Mouse (Mus musculus) adrenal gland, postnatal 36 days (tissue): ENCODE measurements around the gene Cops7a. TPM values are rescaled to one million over a fixed set of nuclear protein-coding genes. Genes with fewer than 3 reads are reported as not detected.

ENCODE experiments used
- DNase-seq, 2 experiments: peaks; one replicate each; pipeline ENCODE4 v3.0.0; 2021; ENCODE audit warnings: mixed read lengths in 1 of 2
- total RNA-seq, 2 experiments: library from RNA; stranded (reverse); gene quantifications; 2 replicates each; pipeline ENCODE4 v1.2.3; 2021

Cops7a gene
- total RNA-seq, 2 experiments from 2014 or later: 121 to 176 TPM

DNA sequence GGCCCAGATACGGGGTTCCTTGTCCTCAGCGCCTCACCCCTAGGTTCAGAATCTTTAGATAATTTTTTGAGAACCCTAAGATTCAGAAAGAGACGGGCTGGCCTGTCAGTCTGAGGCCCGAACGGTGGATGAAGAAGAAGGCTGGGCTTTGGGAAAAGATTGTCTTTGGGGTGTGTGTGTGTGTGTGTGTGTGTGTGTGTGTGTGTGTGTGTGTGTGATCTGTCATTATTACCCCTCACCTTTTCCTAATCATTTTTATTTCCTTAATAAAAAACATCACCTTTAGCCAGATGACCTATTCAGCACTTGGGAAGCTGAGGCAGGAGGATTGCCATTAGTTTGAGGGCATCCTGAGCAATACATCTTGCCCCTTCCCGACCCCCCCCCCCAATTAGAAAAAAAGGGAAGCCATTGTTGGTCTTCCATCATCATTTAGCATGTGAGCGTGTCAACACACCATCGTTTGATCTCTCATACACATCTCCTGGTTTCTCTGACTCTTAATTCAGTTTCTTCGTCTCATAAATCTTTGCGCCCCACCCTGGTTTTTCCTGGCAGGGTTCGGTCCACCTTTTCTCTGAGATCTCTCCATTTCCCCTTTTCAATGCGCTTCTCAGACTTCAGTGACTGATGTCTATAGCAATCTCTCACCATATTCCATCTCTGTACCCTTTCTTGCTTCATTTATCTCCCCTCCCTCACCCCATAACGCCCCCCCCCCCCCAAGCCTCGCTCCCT, 46.3 kb downstream of the Cops7a start:
- DNase-seq: no peak

DNA sequence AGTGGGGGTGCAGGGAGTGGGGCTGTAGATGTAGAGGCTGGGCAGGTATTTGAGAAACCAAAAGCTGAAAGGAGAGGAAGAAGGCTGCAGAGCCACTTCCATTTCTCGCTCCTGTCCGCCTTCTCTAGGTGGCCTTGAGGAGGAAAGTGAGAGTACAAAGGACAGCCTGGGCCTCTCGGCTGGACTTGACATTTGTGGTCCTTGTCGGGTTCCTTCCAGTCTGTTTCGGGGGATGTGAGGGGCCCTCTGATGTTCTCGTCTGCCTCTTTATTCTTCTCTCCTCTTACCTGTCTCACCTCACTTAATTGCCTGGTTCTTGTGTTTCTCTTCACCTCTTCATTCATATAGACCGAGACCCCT, 47.0 kb downstream of the Cops7a start:
- no peak for DNase-seq

DNA sequence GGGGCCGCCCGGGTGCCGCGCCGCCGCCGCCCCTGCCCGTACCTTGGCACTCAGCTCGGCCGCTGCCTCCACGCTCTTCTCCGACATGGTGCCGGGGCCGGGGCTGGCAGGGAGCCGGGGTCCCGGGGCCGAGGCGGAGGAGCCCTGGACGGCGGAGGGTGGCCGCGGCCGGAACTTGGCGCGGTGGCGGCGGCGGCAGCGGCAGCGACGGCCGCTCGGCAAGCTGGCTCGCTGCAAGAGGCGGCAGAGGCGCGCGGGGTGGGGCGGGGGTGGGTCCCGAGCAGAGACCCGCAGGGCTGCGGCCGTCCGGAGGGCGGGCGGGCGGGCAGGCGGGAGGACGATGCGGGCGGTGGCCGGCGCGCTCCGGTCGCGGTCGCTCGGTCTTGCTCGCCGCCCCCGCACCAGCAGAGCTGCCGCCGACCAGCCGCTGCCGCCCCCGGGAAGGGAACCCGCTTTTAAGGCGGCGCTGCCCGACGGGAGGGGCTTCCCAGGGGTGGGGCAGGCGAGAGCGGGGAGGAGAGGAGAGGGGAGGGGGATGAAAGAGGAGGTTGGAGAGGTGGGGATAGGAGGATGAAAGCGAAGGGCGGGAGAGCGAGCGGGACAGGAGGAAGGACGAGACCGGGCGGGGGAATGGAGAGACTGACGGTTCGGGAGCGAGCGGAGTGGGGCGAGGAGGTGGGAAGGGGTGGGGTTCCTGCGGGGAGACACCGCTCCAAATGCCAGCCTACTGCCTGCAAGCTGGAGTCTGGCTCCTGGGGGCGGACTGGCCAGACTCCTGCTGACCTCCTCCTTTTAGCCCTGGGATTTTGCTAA, 47.6 kb downstream of the Cops7a start:
- peak; percentile 97 for DNase-seq

DNA sequence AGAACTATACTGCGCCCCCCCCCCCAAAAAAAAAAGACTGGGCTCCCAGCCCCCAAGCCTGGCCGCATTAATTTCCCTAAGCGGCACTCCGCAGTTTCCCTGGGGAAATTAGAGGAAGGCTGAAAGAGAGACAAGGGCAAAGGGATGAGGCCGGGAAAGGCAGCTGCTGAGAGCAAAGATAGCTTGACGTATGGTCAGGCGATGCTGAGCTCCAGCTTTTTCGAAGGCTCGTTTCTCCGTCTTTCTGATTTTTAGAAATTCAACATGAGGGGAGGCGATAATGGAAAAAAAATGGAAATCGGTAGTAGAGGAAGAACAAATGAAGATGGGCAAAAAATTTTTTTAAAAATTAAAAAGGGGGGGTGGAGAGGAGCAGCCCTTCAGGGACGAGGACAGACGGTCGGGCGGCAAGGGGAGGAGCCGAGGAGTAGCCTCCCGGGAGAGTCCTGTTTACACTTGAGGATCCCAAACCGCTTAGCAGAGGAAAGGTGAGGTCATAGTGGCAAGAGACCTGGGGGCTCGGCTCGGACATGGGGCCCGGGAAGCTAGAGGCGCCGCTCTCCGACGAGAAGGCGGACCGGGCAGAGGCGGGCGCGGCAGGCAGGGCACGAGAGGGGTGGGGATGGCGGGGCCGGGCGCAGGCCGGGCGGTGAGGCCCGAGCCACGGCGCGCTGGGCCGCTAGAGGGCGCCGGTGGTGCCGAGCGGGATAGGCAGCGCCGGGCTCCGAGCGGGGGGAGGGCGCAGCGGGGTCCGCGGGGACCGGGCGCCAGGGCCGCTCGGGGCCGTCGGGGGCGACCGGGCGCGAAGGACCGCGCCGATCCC, 48.4 kb downstream of the Cops7a start:
- peak; percentile 94 to 98 for DNase-seq

DNA sequence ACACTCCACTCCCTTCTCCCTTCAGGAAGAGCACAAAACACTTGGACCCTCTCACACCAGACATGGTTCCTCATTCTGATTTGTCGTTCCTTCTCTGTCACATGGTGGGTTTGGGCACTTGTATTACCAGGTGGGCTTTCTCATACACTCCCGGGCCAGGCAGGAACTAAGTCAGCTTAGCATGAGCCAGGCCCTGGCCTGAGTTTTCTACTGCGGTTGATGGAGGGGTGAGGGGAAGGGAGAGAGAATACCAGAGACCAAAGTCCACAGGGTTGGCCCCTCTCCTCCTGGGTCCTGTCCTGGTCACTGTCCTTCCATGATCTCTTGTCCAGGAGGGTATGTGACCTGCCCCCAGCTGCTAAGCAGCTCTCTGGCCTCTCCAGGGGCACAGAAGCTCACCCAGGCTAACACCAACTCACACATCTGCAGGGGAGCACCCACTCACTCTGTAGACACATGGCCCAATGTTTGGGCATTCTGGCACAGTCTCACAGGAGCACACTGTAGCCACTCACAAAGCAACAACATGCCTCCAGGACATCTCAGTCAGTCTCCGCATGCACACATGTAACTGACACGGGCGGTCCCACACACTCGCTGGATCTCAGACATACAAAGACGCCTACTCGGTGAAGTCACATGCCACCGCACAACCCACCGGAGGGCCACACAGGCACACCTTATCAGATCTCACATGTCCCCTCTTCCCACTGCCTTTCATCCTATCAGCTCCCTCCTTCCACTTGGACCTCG, 49.2 kb downstream of the Cops7a start:
- DNase-seq: no peak

DNA sequence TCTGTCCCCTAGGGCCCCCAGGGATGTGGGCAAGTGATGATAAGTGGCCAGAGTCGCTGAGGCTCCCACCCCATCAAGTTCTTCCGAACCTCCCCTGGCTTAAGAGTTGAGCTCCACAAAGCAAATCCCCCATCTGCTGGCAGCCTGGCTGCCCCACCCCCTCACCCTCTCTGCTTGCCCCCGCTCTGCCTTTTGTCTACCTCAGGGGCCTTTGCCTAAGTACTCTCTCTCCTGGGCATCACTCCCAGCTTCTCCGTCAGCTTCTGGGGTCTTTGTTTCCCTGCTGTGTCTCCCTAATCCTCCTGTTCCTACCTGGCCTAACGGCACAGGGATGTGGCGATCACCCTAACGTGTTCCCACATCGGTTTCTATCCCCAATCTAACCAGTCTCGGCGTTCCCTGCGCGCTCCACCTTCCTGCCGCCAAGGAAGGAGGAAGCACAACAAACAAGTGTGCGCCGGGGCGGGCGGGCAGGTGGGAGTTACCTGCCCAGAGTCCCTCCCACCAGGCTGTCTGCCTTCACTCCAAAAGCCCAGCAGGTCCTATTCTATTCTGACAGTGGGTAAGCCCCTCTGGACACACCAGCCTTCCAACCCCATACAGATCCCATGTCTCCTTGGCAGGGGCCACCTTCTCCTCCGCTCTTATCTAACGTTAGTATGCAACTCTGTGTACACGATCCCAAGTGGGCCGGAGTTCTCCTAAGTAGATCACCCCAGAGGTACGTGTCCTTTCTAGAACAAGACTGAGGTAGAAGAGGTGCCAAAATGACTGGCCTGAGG, 50.0 kb downstream of the Cops7a start:
- peak in 1 of 2 experiments; percentile 49 for DNase-seq

DNA sequence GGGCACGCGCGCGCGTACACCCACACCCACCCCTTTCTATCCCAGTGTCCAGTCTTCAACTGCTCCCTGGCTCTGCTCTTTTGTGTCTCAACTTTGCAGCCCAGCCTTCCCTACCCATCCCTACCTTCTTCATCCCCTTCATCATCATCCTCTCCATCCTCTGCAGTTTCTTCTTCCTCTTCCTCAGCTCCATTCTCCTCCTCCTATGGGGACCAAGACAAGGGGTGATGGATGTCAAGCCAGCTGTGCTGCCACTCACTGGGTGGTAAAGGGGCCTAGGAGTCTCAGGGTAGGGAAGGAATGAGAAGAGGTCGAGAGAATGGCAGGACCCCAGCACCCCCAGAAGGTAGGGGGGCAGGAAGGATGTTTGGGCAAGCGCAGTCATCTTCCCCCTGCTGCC, 50.8 kb downstream of the Cops7a start:
- no peak for DNase-seq

DNA sequence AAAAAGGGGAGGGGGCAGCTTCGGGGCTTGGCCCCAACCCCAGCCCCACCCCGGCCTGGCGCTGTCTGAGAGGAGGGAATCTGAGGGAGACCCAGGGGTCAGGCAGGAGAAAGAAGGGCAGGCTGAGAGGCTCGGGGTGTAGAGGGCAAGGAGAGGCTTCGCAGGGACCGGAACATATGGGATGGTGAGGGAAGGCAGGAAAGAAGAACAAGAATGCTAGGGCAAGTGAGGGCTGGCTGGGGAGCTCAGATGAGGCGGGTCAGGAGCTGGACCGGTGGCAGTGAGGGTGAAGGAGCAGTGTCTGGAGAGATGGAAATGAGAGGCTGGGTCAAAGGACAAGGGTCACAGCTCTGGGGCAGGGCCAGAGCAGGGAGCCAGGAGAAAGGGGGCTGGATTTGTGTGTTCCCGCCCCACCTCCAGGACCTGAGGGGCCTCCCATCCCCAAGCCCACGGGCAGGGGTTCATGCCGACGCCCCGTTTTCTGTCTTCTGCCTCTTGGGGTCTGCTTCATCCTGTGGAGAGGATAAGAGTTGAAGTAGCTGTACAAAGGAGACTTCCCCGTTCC, 51.5 kb downstream of the Cops7a start:
- DNase-seq: no peak

DNA sequence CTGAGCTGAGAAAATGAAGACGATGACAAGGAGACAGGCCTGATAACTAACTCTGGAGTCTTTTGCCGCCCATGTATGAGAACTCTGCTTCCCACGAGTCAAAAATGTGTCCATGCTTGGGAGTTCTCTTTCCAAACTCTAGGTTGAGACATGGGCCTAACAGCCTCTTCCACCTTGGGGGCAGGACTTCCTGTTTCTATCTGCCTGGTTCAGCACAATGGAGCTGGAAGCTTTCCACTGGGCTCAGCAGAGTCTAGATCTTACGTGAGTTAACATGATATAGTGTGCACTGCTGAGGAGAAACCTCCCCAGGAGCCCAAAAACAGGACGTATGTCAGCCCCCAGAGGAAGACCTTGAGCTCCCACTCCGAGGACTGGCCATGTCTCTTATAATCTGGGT, 52.1 kb downstream of the Cops7a start:
- DNase-seq: no peak

DNA sequence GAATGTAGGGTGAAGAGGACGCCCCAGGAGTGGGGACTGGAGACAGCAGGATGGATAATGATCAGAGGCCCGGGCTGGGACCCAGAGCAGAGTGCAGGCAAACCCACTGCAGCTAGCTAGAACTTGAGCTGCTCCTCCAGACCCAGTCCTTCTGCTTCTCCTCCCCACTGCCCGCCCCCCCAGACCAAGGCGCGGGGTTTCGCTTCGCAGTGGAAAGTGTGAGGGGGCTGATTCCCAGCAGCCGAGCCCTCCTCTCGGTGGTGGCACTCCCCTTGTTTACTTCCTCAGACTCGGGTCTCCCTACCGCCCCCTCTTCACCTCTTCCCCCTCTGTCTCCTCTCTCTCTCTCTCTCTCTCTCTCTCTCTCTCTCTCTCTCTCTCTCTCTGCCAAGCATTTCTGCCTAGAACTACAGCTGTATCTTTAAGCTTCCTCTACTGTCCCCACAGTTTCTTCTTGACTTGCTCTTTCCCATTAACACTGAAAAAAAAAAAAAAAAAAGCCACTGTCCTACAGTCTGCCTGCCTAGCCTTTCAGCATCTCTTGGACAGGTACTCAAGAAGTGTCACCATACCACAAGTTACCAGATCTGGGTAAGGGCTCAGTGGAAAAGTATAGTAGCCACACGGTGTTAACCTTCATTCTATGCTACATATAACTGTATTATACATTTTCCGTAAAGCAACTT, 53.7 kb downstream of the Cops7a start, which contains the start of gene Lag3:
Gene Lag3 (minus strand): TSS at position 173 of the 686 bp plus-strand sequence.
- DNase-seq: no peak

DNA sequence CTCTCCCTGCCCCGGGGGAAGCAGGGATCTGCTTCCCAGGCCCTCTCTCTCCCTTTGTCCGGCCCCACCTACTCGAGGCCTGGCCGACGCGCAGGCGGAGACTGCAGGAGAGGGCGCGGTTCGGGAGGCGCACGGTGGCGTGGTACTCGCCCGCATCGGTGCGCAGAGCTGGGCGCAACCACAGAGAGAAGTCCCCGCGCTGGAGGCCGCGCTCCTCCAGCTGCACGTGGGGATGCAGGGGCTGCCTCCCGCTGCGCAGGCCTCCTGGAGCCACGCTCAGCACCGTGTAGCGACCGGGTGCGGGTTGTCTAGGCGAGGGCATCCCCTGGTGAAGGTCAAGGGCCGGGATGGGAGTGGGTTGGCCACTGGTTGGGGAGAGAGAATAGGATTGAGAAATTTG, 55.3 kb downstream of the Cops7a start:
- DNase-seq: no peak

Other genes starting within 250 kb of the Cops7a start
- gene Ptpn6, start 226.8 kb downstream of the Cops7a start, total RNA-seq: 1 to 10 TPM; 5.5 to 9.6 TPM
- 100 to 1,000 TPM; 331 to 397 TPM for gene Grcc10, start 224.2 kb downstream of the Cops7a start, total RNA-seq
- under 1 TPM in 1 of 2 experiments, not detected in 1; 0.56 TPM for gene Gm45234, start 209.5 kb downstream of the Cops7a start, total RNA-seq
- 10 to 100 TPM; 77.4 to 78.1 TPM for gene Atn1, start 209.0 kb downstream of the Cops7a start, total RNA-seq
- 10 to 100 TPM; 12.4 to 32.6 TPM for gene Eno2, start 195.9 kb downstream of the Cops7a start, total RNA-seq
- gene Lrrc23, start 185.8 kb downstream of the Cops7a start, total RNA-seq: under 1 TPM in 1 of 2 experiments, not detected in 1; 0.43 TPM
- gene Spsb2, start 156.9 kb downstream of the Cops7a start, total RNA-seq: 10 to 100 TPM; 16.9 to 25.4 TPM
- 100 to 1,000 TPM; 406 to 411 TPM for gene Tpi1, start 151.2 kb downstream of the Cops7a start, total RNA-seq
- gene Usp5, start 136.1 kb downstream of the Cops7a start, total RNA-seq: 100 to 1,000 TPM; 120 to 126 TPM
- 1 to 10 TPM; 5.9 to 9.2 TPM for gene Cdca3, start 136.0 kb downstream of the Cops7a start, total RNA-seq
- 1 to 10 TPM; 6.2 to 8.1 TPM for gene Gnb3, start 125.3 kb downstream of the Cops7a start, total RNA-seq
- 10 to 100 TPM; 21.7 to 24.5 TPM for gene P3h3, start 107.8 kb downstream of the Cops7a start, total RNA-seq
- gene Gpr162, start 101.6 kb downstream of the Cops7a start, total RNA-seq: 1 to 10 TPM in 1 of 2 experiments, under 1 TPM in 1; 0.89 to 1.2 TPM
- under 1 TPM; 0.30 to 0.50 TPM for gene Cd4, start 77.3 kb downstream of the Cops7a start, total RNA-seq
- 1 to 10 TPM; 1.0 to 1.3 TPM for gene Lag3, start 53.8 kb downstream of the Cops7a start, total RNA-seq
- 100 to 1,000 TPM; 753 to 830 TPM for gene Ptms, start 45.4 kb downstream of the Cops7a start, total RNA-seq
- 100 to 1,000 TPM; 284 to 296 TPM for gene Mlf2, start 34.2 kb downstream of the Cops7a start, total RNA-seq
- gene Pianp, start 31.2 kb upstream of the Cops7a start, total RNA-seq: 1 to 10 TPM; 2.1 to 3.4 TPM
- gene Zfp384, start 43.6 kb upstream of the Cops7a start, total RNA-seq: 10 to 100 TPM; 41.3 to 53.8 TPM
- gene Ing4, start 74.2 kb upstream of the Cops7a start, total RNA-seq: 10 to 100 TPM; 54.4 to 79.5 TPM
- gene Acrbp, start 84.2 kb upstream of the Cops7a start, total RNA-seq: 1 to 10 TPM; 6.9 to 7.1 TPM
- gene Lpar5, start 102.4 kb upstream of the Cops7a start, total RNA-seq: under 1 TPM; 0.40 to 0.60 TPM
- gene Chd4, start 130.4 kb upstream of the Cops7a start, total RNA-seq: 100 to 1,000 TPM; 166 to 201 TPM
- 10 to 100 TPM; 39.5 to 64.3 TPM for gene Nop2, start 166.4 kb upstream of the Cops7a start, total RNA-seq
- 10 to 100 TPM; 18.4 to 21.8 TPM for gene Iffo1, start 179.7 kb upstream of the Cops7a start, total RNA-seq
- gene Gapdh, start 200.9 kb upstream of the Cops7a start, total RNA-seq: 1,000 to 10,000 TPM; 2,066 to 3,178 TPM
- 10 to 100 TPM; 18.5 to 25.6 TPM for gene Ncapd2, start 226.2 kb upstream of the Cops7a start, total RNA-seq
- gene Mrpl51, start 226.3 kb upstream of the Cops7a start, total RNA-seq: 100 to 1,000 TPM; 176 to 205 TPM